Mouse (Mus musculus) brain, embryonic 14.5 days (tissue): ENCODE measurements around the gene Nosip.

Source experiments
- CTCF ChIP-seq: fragments of 200-500 bp; IDR thresholded peaks from 2 replicates; pipeline ENCODE4 v1.5.1; 2012; ENCODE audit warnings: inconsistent platforms, mild to moderate bottlenecking, moderate library complexity, borderline replicate concordance; ENCODE audit not compliant: insufficient read depth, insufficient read length; ENCODE audit errors: extremely low read depth
- POLR2A ChIP-seq: fragments of 200-500 bp; IDR thresholded peaks from 2 replicates; pipeline ENCODE4 v1.6.1; 2012; ENCODE audit warnings: mild to moderate bottlenecking, inconsistent platforms, borderline replicate concordance; ENCODE audit not compliant: poor library complexity, insufficient read depth, insufficient read length, severe bottlenecking; ENCODE audit errors: extremely low read depth

- no peak for TF ChIP-seq POLR2A
- TF ChIP-seq CTCF: no peak
These were observed 46.8 kb upstream of the Nosip start for GRCm38 (mm10) chr7:45015344-45015956.
